Mouse (Mus musculus): ENCODE data around the gene March9.
A peak's percentile ranks its signal among the peaks of the same experiment; 100 is the strongest.

The March9 gene

GRCm38 (mm10) chr10:127033301-127033741, 26.7 kb downstream of the March9 start:
- DNase-seq (ENCODE audit: low spot score): no peak

GRCm38 (mm10) chr10:127030336-127031296, 29.4 kb downstream of the March9 start, which contains the start of gene Tsfm:
Tsfm (minus strand) TSS chr10:127030840.
- DNase-seq (ENCODE audit: low spot score): peak; percentile 67

GRCm38 (mm10) chr10:127018422-127018821, 41.6 kb downstream of the March9 start:
- DNase-seq (ENCODE audit: low spot score): no peak

- DNase-seq (ENCODE audit: low spot score): no peak
These were observed 42.9 kb downstream of the March9 start for GRCm38 (mm10) chr10:127017071-127017470.

GRCm38 (mm10) chr10:127016488-127016887, 43.5 kb downstream of the March9 start:
- DNase-seq (ENCODE audit: low spot score): no peak

Data from left cerebral cortex, adult 11 months (tissue).